Mouse (Mus musculus): Measurements from ENCODE around the gene Ogfrl1. TPM values are rescaled to one million over a fixed set of nuclear protein-coding genes. Genes with fewer than 3 reads are reported as not detected.

Ogfrl1 gene
- total RNA-seq, 2 experiments from 2014 or later: 61.2 to 117 TPM

- no peak for ATAC-seq (replicated peaks; ENCODE audit: poor library complexity)
Measured at GRCm38 (mm10) chr1:23365614-23366013, 32.0 kb downstream of the Ogfrl1 start.

DNA sequence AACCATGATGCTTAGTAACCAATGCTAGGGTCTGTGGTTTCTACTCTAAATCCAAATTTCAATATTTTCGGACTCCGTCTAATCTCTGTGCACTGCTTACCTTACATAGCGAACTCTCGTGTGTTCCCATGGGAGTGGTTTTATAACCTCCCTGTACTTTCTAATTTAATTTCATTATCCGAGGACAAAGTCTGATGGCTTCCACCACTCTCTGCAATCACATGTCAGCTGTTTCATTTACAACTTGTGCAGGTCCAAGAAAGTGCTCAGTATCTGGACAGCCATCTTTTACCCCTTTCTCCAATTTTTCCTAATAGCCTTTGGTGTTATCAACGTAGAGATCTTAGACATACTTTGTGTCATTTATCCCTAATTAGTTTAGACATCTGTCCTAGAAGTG is 44.7 kb downstream of the Ogfrl1 start:
- no peak for ATAC-seq (replicated peaks; ENCODE audit: poor library complexity)

DNA sequence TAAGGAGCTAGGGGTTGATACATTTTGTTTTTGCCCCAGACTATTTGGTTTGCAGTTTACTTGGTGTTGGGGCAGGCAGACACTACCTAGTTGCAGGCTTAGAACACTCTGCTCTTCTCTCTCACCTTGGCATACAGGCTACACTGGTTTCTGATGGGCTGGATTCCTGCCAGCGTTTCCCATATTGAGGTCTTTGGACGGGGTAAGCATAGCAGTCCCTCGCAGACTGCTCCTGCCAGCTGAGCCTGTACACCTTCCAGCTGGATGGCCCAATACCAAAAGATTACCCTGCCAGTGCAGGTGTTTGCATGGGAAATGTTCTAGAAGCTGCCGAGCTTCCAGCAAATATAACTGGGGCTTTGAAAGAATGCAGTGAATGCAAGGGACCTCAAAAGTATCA is 45.8 kb downstream of the Ogfrl1 start:
- ATAC-seq (replicated peaks; ENCODE audit: poor library complexity): no peak

GRCm38 (mm10) chr1:23345633-23346032 is 51.9 kb downstream of the Ogfrl1 start:
- ATAC-seq (replicated peaks; ENCODE audit: poor library complexity): peak; percentile 92

- ATAC-seq (replicated peaks; ENCODE audit: poor library complexity): no peak
Measured at GRCm38 (mm10) chr1:23342864-23343263, 54.7 kb downstream of the Ogfrl1 start.

GRCm38 (mm10) chr1:23342224-23342623 is 55.3 kb downstream of the Ogfrl1 start:
- ATAC-seq (replicated peaks; ENCODE audit: poor library complexity): no peak

DNA sequence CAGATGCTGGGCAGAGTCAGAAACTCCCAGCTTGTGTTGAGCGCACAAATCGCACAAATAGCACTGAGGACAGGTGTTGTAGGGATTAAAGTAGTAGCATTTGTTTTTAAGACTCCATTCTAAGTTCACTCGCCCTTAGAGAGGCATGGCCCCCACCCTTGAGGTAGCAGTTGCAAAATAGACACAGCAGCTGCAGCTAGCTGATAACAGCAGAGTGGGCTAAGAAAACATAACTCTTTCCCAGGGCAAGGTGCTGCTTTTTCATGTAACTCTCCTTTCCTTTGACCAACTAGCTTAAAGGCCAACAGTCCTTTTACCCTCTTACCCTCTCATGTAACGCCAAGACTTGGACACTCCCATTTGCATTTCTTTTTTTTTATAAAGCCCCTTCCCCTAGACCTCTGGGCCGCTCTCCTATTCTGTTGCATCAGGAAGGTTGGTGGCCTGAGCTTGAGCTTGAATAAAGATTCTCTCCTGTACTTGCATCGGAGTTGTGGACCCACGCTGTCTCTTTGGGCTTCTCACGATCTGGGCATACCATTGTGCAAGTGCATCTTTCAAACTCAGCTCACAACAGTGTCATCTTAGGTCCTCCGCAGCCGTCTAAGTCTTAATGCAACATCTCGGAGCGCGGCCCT is 61.7 kb downstream of the Ogfrl1 start:
- ATAC-seq (replicated peaks; ENCODE audit: poor library complexity): peak; percentile 94

DNA sequence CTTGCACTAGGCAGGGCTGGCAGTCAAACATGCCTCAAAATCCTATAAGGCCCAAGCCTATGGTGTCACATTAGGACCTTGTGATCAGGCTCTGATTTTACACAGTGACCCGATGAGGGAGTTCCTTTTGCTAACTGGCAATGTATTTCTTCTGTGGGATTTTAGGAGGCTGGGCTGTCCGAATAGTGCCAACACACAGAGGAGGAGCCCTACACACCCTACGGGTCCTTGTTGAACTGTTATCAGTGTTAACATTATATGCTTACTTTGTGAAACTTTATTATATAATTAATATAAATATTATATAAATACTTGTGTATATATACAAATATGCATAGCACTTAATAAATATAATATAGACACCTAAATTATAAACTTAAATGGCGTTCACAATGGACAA is 62.5 kb downstream of the Ogfrl1 start:
- no peak for ATAC-seq (replicated peaks; ENCODE audit: poor library complexity)

DNA sequence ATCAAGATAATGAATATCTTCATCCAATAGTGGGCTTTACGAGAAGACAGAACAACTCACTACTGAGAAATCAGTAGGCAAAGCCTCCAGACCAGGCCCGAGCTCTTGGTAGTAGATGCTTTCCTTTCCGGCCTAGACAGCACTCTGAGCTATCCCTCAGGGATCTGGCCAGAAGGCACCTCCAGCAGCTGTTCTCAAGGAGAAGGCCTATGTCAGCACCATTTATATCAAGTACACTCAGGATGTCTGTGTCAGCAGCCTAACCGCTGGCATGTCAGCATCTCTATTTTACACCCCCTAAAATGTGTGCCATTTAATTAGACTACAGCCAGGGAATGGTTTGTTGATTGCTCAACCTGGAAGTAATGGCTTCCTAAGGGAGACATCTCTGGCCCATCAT is 65.4 kb downstream of the Ogfrl1 start:
- ATAC-seq (replicated peaks; ENCODE audit: poor library complexity): no peak

- peak; percentile 77 for ATAC-seq (replicated peaks; ENCODE audit: poor library complexity)
Measured at GRCm38 (mm10) chr1:23325160-23325559, 72.4 kb downstream of the Ogfrl1 start.

- ATAC-seq (replicated peaks; ENCODE audit: poor library complexity): 0 out of 2 replicates have a peak, but pooled peaks have one; percentile 38
Measured at GRCm38 (mm10) chr1:23324226-23324625, 73.3 kb downstream of the Ogfrl1 start.

DNA sequence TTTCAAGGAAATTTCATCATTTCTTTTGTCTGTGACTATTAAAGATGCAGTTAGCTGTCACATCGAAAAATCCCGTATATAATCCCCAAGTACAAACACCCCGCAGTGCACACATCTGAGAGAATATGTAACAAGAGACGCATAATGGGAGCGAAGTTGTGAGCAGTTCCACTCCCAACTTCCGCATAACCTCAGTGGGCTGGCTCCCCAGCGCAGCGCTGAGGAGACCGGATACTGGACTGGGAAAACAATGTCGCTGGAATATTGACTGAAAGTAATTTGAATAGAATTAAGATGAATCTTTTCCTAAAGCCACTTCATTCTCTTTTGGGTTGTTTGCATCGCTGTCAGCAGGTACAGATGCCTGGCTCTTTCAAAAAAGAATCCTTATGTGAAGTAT is 74.3 kb downstream of the Ogfrl1 start:
- no peak for ATAC-seq (replicated peaks; ENCODE audit: poor library complexity)

DNA sequence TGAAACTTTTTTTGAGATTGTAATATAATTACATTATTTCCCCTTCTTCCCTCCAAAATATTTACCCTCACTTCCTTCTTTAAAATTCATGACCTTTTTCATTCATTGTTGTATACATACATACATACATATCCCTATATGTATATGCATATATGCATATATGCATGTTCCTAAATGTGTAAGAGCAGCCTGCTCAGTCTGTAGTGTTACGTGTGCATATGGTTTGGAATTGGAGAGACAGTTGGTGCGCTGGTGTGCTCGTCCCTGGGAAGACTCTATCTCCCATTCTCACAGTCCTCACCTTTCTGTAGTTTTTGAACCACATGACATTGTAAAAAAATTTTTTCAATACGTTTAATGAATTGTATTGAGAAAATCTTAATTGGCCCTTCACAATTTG is 75.4 kb downstream of the Ogfrl1 start:
- no peak for ATAC-seq (replicated peaks; ENCODE audit: poor library complexity)

DNA sequence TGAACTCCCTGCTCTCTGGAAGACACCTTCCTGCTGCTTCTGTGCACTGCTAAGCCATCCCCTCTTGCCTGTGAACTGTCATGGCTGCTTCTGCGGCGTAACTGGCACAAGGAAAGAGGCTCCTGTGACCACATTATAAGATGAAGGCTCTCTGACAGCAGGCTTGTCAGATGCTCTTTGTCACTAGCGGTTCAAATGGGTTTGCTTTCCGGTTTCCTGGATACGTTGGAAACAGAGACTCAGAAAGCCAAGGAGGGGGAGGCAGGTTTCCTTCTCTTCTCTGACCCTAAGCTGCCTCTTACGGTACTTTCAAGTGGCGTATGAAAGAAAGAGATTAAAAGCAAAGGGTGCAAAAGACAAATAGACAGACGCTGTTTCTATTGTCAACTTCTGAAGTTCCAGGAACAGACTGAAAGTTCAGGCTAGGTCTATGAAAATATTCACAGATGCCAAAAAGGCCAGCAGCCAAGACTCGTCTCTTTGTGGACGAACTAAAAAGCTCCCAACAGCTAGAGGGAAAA is 76.2 kb downstream of the Ogfrl1 start:
- ATAC-seq (replicated peaks; ENCODE audit: poor library complexity): peak; percentile 51

DNA sequence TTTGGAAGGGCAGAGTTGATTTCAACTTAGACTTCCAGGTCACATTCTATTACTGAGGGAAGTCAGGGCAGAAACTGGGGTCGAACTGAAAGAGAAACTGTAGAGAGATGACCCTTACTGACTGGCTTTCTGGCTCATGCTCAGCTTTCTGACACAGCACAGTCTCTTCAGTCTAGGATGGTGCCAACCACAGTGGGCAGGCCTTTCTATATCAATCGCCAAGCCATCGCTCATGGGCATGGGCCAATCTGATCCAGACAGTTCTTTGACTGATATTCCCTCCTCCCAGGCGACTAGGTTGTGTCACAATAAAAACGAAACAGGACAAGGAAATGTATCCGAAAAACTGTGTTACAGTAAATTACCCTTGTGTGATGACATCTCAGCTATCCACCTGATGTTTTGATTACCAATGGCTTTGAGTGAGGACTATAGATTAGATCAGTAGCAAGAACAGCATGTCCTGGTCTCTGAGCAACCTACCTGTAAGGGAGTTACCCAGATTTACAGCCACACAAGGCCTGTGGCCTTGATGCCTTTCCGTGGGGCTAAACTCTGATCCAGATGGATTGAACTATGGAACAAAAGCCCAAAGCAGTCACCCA is 76.9 kb downstream of the Ogfrl1 start:
- no peak for ATAC-seq (replicated peaks; ENCODE audit: poor library complexity)

Data from megakaryocyte progenitor cell, adult 5-6 weeks (primary cell).